In the genomic region with DNA sequence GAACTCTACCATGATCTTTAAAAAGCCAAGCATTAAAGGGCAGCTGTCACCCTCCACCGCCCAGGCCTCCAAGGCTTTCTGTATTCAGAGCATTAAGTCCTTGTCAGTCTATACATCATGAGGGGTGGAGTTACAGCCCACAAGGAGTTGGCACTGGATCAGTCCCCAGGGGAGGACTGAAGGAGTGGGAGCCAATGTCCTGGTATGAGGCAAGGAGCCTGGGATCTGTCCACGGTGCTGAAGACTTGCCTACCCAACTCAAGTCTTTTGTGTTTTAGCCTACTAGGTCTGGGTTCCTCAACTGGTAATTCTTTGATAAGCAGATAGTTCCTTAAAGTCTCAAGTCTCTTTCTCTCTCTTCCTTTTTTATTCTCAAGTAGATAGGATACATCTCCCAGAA, we compare ENCODE assay signal across 10 mouse cellular contexts.
A peak's percentile ranks its signal among the peaks of the same experiment; 100 is the strongest.
DNase-seq lines count a peak whose midpoint lies in the region; ATAC-seq and TF ChIP-seq lines count a peak whose summit lies in the region.
"Had no signal": no experiment of that assay in that cellular context is flagged by ENCODE, and none has a peak within 500 bp of the region (broad histone marks: within the 10 kb centered on the region; RNA-seq: fewer than 3 reads in every experiment).

No protein-coding gene starts in this region.

- POLR2A ChIA-PET in Patski (lab: Charles Lee) = no interaction called here

- H3K36me3 ChIP-seq in hindbrain, embryonic 14.5 days (replicated peaks; ENCODE audit: control insufficient read depth, insufficient read depth) = no peaks in the 10 kb centered on the region
- H3K36me3 ChIP-seq: limb, embryonic 15.5 days; stomach, embryonic 15.5 days had no signal

- peak; percentile 37 for DNase-seq in left cerebral cortex, postnatal 4 days
- no peak for DNase-seq in left cerebral cortex, adult 2 months (ENCODE audit: extremely low spot score in 1 of 2, low spot score in 2 of 2)
- DNase-seq in Patski (ENCODE audit: low read depth, low spot score) = peak; percentile 47
- DNase-seq in hindbrain, embryonic 14.5 days (ENCODE audit: low spot score) = peak; percentile 70
- DNase-seq in cerebellum, postnatal 4 days (ENCODE audit: low spot score in 2 of 2) = no peak
- no peak for DNase-seq in left cerebral cortex, postnatal 36 days (ENCODE audit: low spot score in 2 of 2)

- H3K4me1 ChIP-seq in hindbrain, embryonic 14.5 days (replicated peaks; ENCODE audit: control insufficient read depth, insufficient read depth, low read length) = peaks cover 22% of the 10 kb centered on the region
- H3K4me1 ChIP-seq: limb, embryonic 15.5 days; stomach, embryonic 15.5 days had no signal

- no peak overlapping the region for H3K9ac ChIP-seq in hindbrain, embryonic 14.5 days
- H3K9ac ChIP-seq: limb, embryonic 15.5 days; stomach, embryonic 15.5 days had no signal

- H3K9me3 ChIP-seq in hindbrain, embryonic 14.5 days (ENCODE audit: control insufficient read depth, low read length) = no peaks in the 10 kb centered on the region
- H3K9me3 ChIP-seq: limb, embryonic 15.5 days; stomach, embryonic 15.5 days had no signal

- in situ Hi-C loops in Patski (cut with MboI; ENCODE audit: low pct_unique_long_range_greater_than_20kb) = loop anchor here (5.0 kb wide), 1 partner anchor 63 kb away; no protein-coding TSS in a partner anchor

- no peak for TF ChIP-seq CTCF in left cerebral cortex, adult 2 months (IDR thresholded peaks at IDR 0.05)
- TF ChIP-seq CTCF in Patski (IDR thresholded peaks at IDR 0.05) = no peak

- CTCF ChIA-PET in Patski (lab: Charles Lee) = no interaction called here

- ATAC-seq in Patski = no peak
- ATAC-seq in hindbrain, embryonic 14.5 days (ENCODE audit: low FRiP score) = no peak
- peak; percentile 65 for ATAC-seq in megakaryocyte-erythroid progenitor cell, adult 5-6 weeks (replicated peaks; ENCODE audit: low FRiP score, low TSS enrichment, poor library complexity, severe bottlenecking)
- ATAC-seq in granulocyte monocyte progenitor cell, adult 5-6 weeks (replicated peaks; ENCODE audit: poor library complexity, severe bottlenecking) = no peak

- no peak overlapping the region for H3K27ac ChIP-seq in left cerebral cortex, adult 2 months
- H3K27ac ChIP-seq in hindbrain, embryonic 14.5 days = no peak overlapping the region
- H3K27ac ChIP-seq: limb, embryonic 15.5 days; stomach, embryonic 15.5 days had no signal

- intact Hi-C loops in left cerebral cortex, postnatal 4 days (cut with DNase I) = no loop called here
- intact Hi-C loops in left cerebral cortex, adult 2 months (cut with DNase I) = no loop called here
- intact Hi-C loops in left cerebral cortex, postnatal 36 days (cut with DNase I) = no loop called here

- H3K4me2 ChIP-seq in hindbrain, embryonic 14.5 days (replicated peaks) = no peak overlapping the region
- H3K4me2 ChIP-seq: limb, embryonic 15.5 days; stomach, embryonic 15.5 days had no signal

- no peak overlapping the region for H3K4me3 ChIP-seq in left cerebral cortex, adult 2 months
- no peak overlapping the region for H3K4me3 ChIP-seq in hindbrain, embryonic 14.5 days (replicated peaks; ENCODE audit: low read length)
- H3K4me3 ChIP-seq: limb, embryonic 15.5 days; stomach, embryonic 15.5 days had no signal

- peaks cover 41% of the 10 kb centered on the region for H3K27me3 ChIP-seq in Patski
- H3K27me3 ChIP-seq in hindbrain, embryonic 14.5 days (ENCODE audit: control insufficient read depth, insufficient read depth, low read length) = no peaks in the 10 kb centered on the region; the same call in 1 of the 2 replicates
- H3K27me3 ChIP-seq: stomach, embryonic 15.5 days had no signal

- WGBS in hindbrain, embryonic 14.5 days = 9% methylated on average over 2 of the region's 2 CpGs

Comparison
In these comparisons a context has a peak if more than half of its experiments do, and no peak if none do; other contexts are left out.
1. DNase-seq: peak in left cerebral cortex, postnatal 4 days (single experiment), Patski (single experiment) and hindbrain, embryonic 14.5 days (single experiment); none in left cerebral cortex, adult 2 months (0 of 2), cerebellum, postnatal 4 days (0 of 2) and left cerebral cortex, postnatal 36 days (0 of 2).